Mouse (Mus musculus) liver, adult 10 weeks (tissue): Measurements from ENCODE around the gene Trim59. TPM values are rescaled to one million over a fixed set of nuclear protein-coding genes. Genes with fewer than 3 reads are reported as not detected.

Experiments
- polyA plus RNA-seq: library from polyadenylated mRNA; stranded (reverse); fragments of 350-450 nt; fragmentation: Illumina TruSeq; extraction: RNeasy Lipid Tissue Mini Kit (QIAGEN cat#74804); gene quantifications from one replicate; pipeline ENCODE4 v1.2.3, GENCODE M21; 2014; ENCODE audit warnings: low read depth, low replicate concordance

The Trim59 gene
- polyA plus RNA-seq = 0.82 TPM

GRCm38 (mm10) chr3:69044645-69045399 is at the start of gene Trim59:
TSS of gene Trim59 (minus strand) at chr3:69044755.

GRCm38 (mm10) chr3:69004437-69005337 is 39.9 kb downstream of the Trim59 start, which contains the start of the genes Ift80 and Smc4:
TSS of gene Ift80 (minus strand) at chr3:69004570.
TSS of gene Smc4 (plus strand) at chr3:69004738.

Other genes with a start within 250 kb of the Trim59 start
- not detected for gene 1110032F04Rik, start 175.2 kb downstream of the Trim59 start, polyA plus RNA-seq
- 6.4 TPM for gene Ift80, start 40.2 kb downstream of the Trim59 start, polyA plus RNA-seq
- 16.7 TPM for gene Smc4, start 40.0 kb downstream of the Trim59 start, polyA plus RNA-seq
- gene Kpna4, start 82.4 kb upstream of the Trim59 start, polyA plus RNA-seq = 56.5 TPM
- gene Arl14, start 177.7 kb upstream of the Trim59 start, polyA plus RNA-seq = not detected